19 mouse cellular contexts compared by ENCODE assay signal in the genomic region with DNA sequence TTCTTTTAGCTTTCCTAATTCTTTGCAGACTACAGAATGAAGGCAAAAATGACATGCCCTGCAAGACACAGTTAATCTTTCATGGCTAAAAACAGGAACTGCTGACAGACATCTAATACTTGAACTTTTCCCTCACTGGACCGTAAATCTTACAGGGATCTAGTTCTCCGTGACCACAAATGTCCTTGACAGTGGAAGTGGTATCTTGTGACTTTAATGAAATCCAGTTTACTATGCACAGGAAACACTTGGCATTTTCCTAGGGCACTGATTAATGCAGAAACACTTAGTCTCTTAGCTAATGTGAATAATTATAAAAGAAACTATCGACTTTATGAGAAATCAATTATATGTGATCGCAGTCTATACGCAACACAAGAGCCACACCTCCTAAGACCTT.
A peak's percentile ranks its signal among the peaks of the same experiment; 100 is the strongest.
DNase-seq lines count a peak whose midpoint lies in the region; ATAC-seq lines count a peak whose summit lies in the region.
"Had no signal": no experiment of that assay in that cellular context is flagged by ENCODE, and none has a peak within 500 bp of the region (broad histone marks: within the 10 kb centered on the region; RNA-seq: fewer than 3 reads in every experiment).

No protein-coding gene starts in this region.

- H3K27me3 ChIP-seq in kidney, embryonic 14.5 days (ENCODE audit: control insufficient read depth, insufficient read depth, low read length) = no peaks in the 10 kb centered on the region
- H3K27me3 ChIP-seq: embryonic facial prominence, embryonic 12.5 days; heart, embryonic 15.5 days; hindbrain, embryonic 15.5 days had no signal

- no peaks in the 10 kb centered on the region for H3K4me1 ChIP-seq in kidney, embryonic 14.5 days (ENCODE audit: control insufficient read depth, insufficient read depth, low read length)
- H3K4me1 ChIP-seq: embryonic facial prominence, embryonic 12.5 days; heart, embryonic 15.5 days; hindbrain, embryonic 15.5 days had no signal

- ATAC-seq in kidney, embryonic 14.5 days (ENCODE audit: low FRiP score, low TSS enrichment) = no peak
- peak; percentile 86 for ATAC-seq in common myeloid progenitor, adult 5-6 weeks (replicated peaks; ENCODE audit: low read depth, poor library complexity, severe bottlenecking)
- ATAC-seq: forebrain, embryonic 16.5 days had no signal

- no peaks in the 10 kb centered on the region for H3K36me3 ChIP-seq in kidney, embryonic 14.5 days (ENCODE audit: control insufficient read depth, insufficient read depth, low read length)
- H3K36me3 ChIP-seq: embryonic facial prominence, embryonic 12.5 days; heart, embryonic 15.5 days; hindbrain, embryonic 15.5 days had no signal

- H3K9ac ChIP-seq in kidney, embryonic 14.5 days (ENCODE audit: low read depth, low read length) = no peak overlapping the region
- H3K9ac ChIP-seq: embryonic facial prominence, embryonic 12.5 days; heart, embryonic 15.5 days; hindbrain, embryonic 15.5 days had no signal

- H3K9me3 ChIP-seq in kidney, embryonic 14.5 days (ENCODE audit: control insufficient read depth, low read length) = no peaks in the 10 kb centered on the region
- H3K9me3 ChIP-seq: embryonic facial prominence, embryonic 12.5 days; heart, embryonic 15.5 days; hindbrain, embryonic 15.5 days had no signal

- H3K4me2 ChIP-seq in kidney, embryonic 14.5 days (replicated peaks; ENCODE audit: low read depth, low read length) = no peak overlapping the region
- H3K4me2 ChIP-seq: embryonic facial prominence, embryonic 12.5 days; heart, embryonic 11.5 days; heart, embryonic 15.5 days; hindbrain, embryonic 15.5 days had no signal

- WGBS in kidney, embryonic 14.5 days = 71% methylated on average over 5 of the region's 5 CpGs

- no peak overlapping the region for H3K4me3 ChIP-seq in kidney, embryonic 14.5 days (ENCODE audit: low read length)
- H3K4me3 ChIP-seq: embryonic facial prominence, embryonic 12.5 days; heart, adult 2 months; heart, embryonic 15.5 days; hindbrain, embryonic 15.5 days had no signal

- no peak overlapping the region for H3K27ac ChIP-seq in kidney, embryonic 14.5 days (ENCODE audit: low read depth, low read length)
- H3K27ac ChIP-seq: embryonic facial prominence, embryonic 12.5 days; heart, adult 2 months; heart, embryonic 15.5 days; hindbrain, embryonic 15.5 days had no signal

- peak; percentile 36 for DNase-seq in kidney, adult 11 months
- peak; percentile 13 for DNase-seq in kidney, postnatal 14 days
- DNase-seq in kidney, postnatal 4 days = no peak
- no peak for DNase-seq in cerebellum, adult 11-12 months
- no peak for DNase-seq in spleen, postnatal 14 days (ENCODE audit: low spot score in 2 of 2)
- DNase-seq: adrenal gland, adult 2 months; adrenal gland, postnatal 25 days; cerebellum, adult 8-10 months; cerebellum, postnatal 14 days; gastrocnemius, postnatal 10 days; heart, adult 2 months; heart, postnatal 14 days had no signal

Comparison
In these comparisons a context has a peak if more than half of its experiments do, and no peak if none do; other contexts are left out.
1. DNase-seq: peak in kidney, adult 11 months (single experiment) and kidney, postnatal 14 days (single experiment); none in kidney, postnatal 4 days (0 of 2), cerebellum, adult 11-12 months (single experiment) and spleen, postnatal 14 days (0 of 2).